Mouse (Mus musculus): ENCODE data around the gene Dnhd1. TPM values are rescaled to one million over a fixed set of nuclear protein-coding genes. Genes with fewer than 3 reads are reported as not detected.

Gene Dnhd1
- 0.47 TPM for polyA plus RNA-seq (2017; shearing (Covaris generic))

GRCm38 (mm10) chr7:105650639-105651435, at the start of gene Dnhd1:
Gene Dnhd1, plus strand, starts transcription at chr7:105650827.

DNA sequence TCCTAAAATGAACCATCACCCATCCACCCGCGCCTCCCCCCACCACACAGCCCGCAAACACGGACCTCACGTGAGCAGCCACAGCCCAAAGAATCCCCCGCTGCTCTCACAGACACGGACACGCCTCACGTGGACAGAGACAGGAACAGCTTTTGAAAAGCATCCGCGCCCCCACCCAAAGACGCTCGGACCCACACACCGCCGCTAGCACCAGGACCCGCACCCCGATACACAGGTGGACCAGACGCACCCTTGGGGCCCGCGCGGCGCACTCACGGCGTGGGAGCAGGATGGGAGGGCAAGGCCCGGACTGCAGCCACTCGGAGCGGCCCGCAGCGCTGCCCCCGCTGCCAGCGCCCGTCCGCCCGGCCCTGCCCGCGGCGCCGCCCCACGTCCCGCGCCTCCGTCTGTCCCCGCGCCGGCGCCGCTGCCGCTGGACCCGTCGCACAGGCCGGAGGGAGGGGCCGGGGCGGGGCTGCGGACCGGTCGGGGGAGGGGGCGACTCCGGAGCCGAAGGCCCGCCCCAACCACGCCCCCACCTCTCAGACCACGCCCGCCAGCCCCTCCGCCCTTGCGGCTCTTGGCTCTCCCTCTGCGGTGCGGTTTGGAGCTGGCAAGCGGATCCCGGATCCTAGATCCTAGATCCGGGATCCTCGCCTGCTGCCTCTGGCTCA, 17.4 kb upstream of the Dnhd1 start, which contains the start of gene Trim3:
Gene Trim3, minus strand, starts transcription at position 445 of the 674 bp plus-strand sequence.

GRCm38 (mm10) chr7:105639756-105640155, 10.9 kb upstream of the Dnhd1 start, which contains the start of gene Timm10b:
Gene Timm10b, plus strand, starts transcription at chr7:105640056.

GRCm38 (mm10) chr7:105640233-105640893, 10.3 kb upstream of the Dnhd1 start, which contains the start of the genes Arfip2 and Gm45799:
Gene Arfip2, minus strand, starts transcription at chr7:105640416.
Gene Gm45799, plus strand, starts transcription at chr7:105640552.

GRCm38 (mm10) chr7:105736264-105736901, 85.8 kb downstream of the Dnhd1 start, which contains the start of gene Ilk:
Gene Ilk, plus strand, starts transcription at chr7:105736592.

DNA sequence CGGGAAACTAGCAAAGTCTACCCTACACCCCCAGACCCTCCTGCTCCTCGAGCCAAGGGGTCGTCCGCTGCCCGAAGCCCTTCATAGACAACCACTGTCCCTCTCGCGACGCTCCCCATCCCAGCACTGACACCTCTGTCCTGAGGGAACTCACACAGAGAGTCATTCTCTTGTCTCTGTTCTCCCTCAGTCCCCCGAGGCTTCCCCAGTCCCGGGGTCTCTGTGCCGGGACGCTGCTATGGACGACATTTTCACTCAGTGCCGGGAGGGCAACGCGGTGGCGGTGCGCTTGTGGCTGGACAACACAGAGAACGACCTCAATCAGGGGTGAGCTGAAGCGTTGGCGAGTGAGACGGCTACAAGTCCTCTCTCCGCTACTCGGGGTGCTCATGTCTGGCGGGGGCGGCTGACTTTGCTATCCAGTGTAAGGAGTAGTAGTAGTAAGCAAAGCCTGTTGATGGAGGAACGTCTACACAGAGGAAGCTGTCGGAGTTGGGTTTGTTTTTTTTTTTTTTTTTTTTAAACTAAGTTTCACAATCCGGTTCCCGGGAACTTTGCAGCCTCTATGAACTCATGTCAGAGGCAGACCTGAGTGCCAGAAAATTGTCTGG, 86.4 kb downstream of the Dnhd1 start, which contains the start of gene Rrp8:
Gene Rrp8, minus strand, starts transcription at position 475 of the 611 bp plus-strand sequence.

GRCm38 (mm10) chr7:105743926-105744590, 93.4 kb downstream of the Dnhd1 start, which contains the start of gene Taf10:
Gene Taf10, minus strand, starts transcription at chr7:105744361.

GRCm38 (mm10) chr7:105751491-105752433, 101.1 kb downstream of the Dnhd1 start, which contains the start of gene Tpp1:
Gene Tpp1, minus strand, starts transcription at chr7:105752235.

Other genes with a start within 250 kb of the Dnhd1 start
- gene Cnga4, start 246.3 kb upstream of the Dnhd1 start, polyA plus RNA-seq (2017; shearing (Covaris generic)), result not detected
- not detected for gene Cckbr, start 225.1 kb upstream of the Dnhd1 start, polyA plus RNA-seq (2017; shearing (Covaris generic))
- not detected for gene Cavin3, start 168.5 kb upstream of the Dnhd1 start, polyA plus RNA-seq (2017; shearing (Covaris generic))
- 15.0 TPM for gene Smpd1, start 96.5 kb upstream of the Dnhd1 start, polyA plus RNA-seq (2017; shearing (Covaris generic))
- 4.1 TPM for gene Apbb1, start 69.2 kb upstream of the Dnhd1 start, polyA plus RNA-seq (2017; shearing (Covaris generic))
- not detected for gene Hpx, start 50.7 kb upstream of the Dnhd1 start, polyA plus RNA-seq (2017; shearing (Covaris generic))
- 6.5 TPM for gene Trim3, start 17.3 kb upstream of the Dnhd1 start, polyA plus RNA-seq (2017; shearing (Covaris generic))
- 92.3 TPM for gene Timm10b, start 10.8 kb upstream of the Dnhd1 start, polyA plus RNA-seq (2017; shearing (Covaris generic))
- gene Arfip2, start 10.4 kb upstream of the Dnhd1 start, polyA plus RNA-seq (2017; shearing (Covaris generic)), result 15.5 TPM
- 5.0 TPM for gene Gm45799, start 10.3 kb upstream of the Dnhd1 start, polyA plus RNA-seq (2017; shearing (Covaris generic))
- gene Ilk, start 85.8 kb downstream of the Dnhd1 start, polyA plus RNA-seq (2017; shearing (Covaris generic)), result 116 TPM
- gene Rrp8, start 86.6 kb downstream of the Dnhd1 start, polyA plus RNA-seq (2017; shearing (Covaris generic)), result 16.6 TPM
- 283 TPM for gene Taf10, start 93.5 kb downstream of the Dnhd1 start, polyA plus RNA-seq (2017; shearing (Covaris generic))
- 66.6 TPM for gene Tpp1, start 101.4 kb downstream of the Dnhd1 start, polyA plus RNA-seq (2017; shearing (Covaris generic))
- gene Dchs1, start 136.8 kb downstream of the Dnhd1 start, polyA plus RNA-seq (2017; shearing (Covaris generic)), result not detected
- gene Mrpl17, start 160.3 kb downstream of the Dnhd1 start, polyA plus RNA-seq (2017; shearing (Covaris generic)), result 63.2 TPM

Measured in effector memory CD4-positive, alpha-beta T cell, adult 5 months (primary cell).